Mouse (Mus musculus) lung, adult 2 months (tissue): ENCODE data around the gene Klhdc7b.

Experiments
- CTCF ChIP-seq: fragments of 200-500 bp; IDR thresholded peaks from 2 replicates; pipeline ENCODE4 v1.5.1; 2011; ENCODE audit warnings: mild to moderate bottlenecking, low read length, control low read depth; ENCODE audit not compliant: insufficient read depth
- POLR2A ChIP-seq: fragments of 200-500 bp; IDR thresholded peaks from 2 replicates; pipeline ENCODE4 v1.6.1; 2011; ENCODE audit warnings: low read depth, mild to moderate bottlenecking, control low read depth, low read length, borderline replicate concordance; ENCODE audit errors: extremely low read depth

DNA sequence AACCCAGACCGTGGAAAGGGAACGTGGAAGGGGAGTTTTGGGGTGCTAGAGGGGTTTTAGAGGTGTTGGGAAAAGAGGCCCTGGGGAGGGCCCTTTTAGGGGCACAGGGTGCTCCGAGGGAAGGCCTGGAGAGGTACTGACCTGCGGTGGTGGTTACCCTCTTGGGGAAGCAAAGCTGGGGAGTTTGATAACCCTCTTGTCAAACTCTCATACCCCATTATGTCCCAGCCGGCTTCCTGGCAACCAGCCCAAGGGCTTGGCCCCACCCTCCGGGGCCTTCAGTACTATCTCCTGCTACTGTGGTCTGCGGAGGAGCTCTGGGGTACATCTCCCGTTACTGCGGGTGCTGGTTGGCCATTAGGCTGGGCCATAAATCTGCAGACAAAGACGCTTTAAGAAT, 5.3 kb upstream of the Klhdc7b start:
- TF ChIP-seq CTCF (no peak), POLR2A (no peak)
